Mouse (Mus musculus) hindbrain, embryonic 16.5 days (tissue): ENCODE measurements around the gene Tjp3. TPM values are rescaled to one million over a fixed set of nuclear protein-coding genes. Genes with fewer than 3 reads are reported as not detected.
A peak's percentile ranks its signal among the peaks of the same experiment; 100 is the strongest.

Source experiments
- ATAC-seq: fragments of 200-750 bp; cut with Nextera tagmentation; 2 replicates; pipeline ENCODE4 v1.8.0; 2017; ENCODE audit warnings: moderate TSS enrichment, moderate library complexity
- H3K27ac ChIP-seq: fragments of 300-500 bp; sonication (generic); 2 replicates; pipeline ENCODE4 v1.5.1; 2014; ENCODE audit warnings: low read depth, mild to moderate bottlenecking, control low read depth, low read length, moderate library complexity
- H3K27me3 ChIP-seq: fragments of 300-500 bp; sonication (generic); replicated peaks from 2 replicates; pipeline ENCODE4 v1.6.1; 2014; ENCODE audit warnings: low read length; ENCODE audit not compliant: control insufficient read depth, insufficient read depth
- H3K36me3 ChIP-seq: fragments of 300-500 bp; sonication (generic); 2 replicates; pipeline ENCODE4 v1.6.1; 2014; ENCODE audit warnings: mild to moderate bottlenecking, low read length, moderate library complexity, mixed read lengths; ENCODE audit not compliant: control insufficient read depth, insufficient read depth
- H3K4me1 ChIP-seq: fragments of 300-500 bp; sonication (generic); 2 replicates; pipeline ENCODE4 v1.6.1; 2014; ENCODE audit warnings: low read depth, low read length; ENCODE audit not compliant: control insufficient read depth, insufficient read depth
- H3K4me2 ChIP-seq: fragments of 300-500 bp; sonication (generic); 2 replicates; pipeline ENCODE4 v1.6.1; 2014; ENCODE audit warnings: mild to moderate bottlenecking, low read length, control low read depth, moderate library complexity
- H3K4me3 ChIP-seq: fragments of 300-500 bp; sonication (generic); 2 replicates; pipeline ENCODE4 v1.5.1; 2014; ENCODE audit warnings: mild to moderate bottlenecking, low read length, control low read depth, moderate library complexity
- H3K9ac ChIP-seq: fragments of 300-500 bp; sonication (generic); 2 replicates; pipeline ENCODE4 v1.6.1; 2014; ENCODE audit warnings: low read depth, mild to moderate bottlenecking, control low read depth, low read length, moderate library complexity
- H3K9me3 ChIP-seq: fragments of 300-500 bp; sonication (generic); 2 replicates; pipeline ENCODE4 v1.6.1; 2014; ENCODE audit warnings: mild to moderate bottlenecking, low read length, moderate library complexity; ENCODE audit not compliant: control insufficient read depth
- WGBS: fragments of 180-500 bp; shearing (Covaris S2); extraction: QIAGEN DNeasy Blood & Tissue Kit; methylation state at CpG from one replicate; pipeline ENCODE4 v1.1.7; 2014; 5-methylcytosine and 5-hydroxymethylcytosine counted together
- polyA plus RNA-seq: library from polyadenylated mRNA; unstranded; fragments of >200 nt; fragmentation: Nextera tagmentation; extraction: Ambion mirVana; gene quantifications from 2 replicates; pipeline ENCODE4 v1.2.1, GENCODE M21; 2015

Gene Tjp3
- polyA plus RNA-seq, 1 experiment from 2014 or later: 6.4 TPM

DNA sequence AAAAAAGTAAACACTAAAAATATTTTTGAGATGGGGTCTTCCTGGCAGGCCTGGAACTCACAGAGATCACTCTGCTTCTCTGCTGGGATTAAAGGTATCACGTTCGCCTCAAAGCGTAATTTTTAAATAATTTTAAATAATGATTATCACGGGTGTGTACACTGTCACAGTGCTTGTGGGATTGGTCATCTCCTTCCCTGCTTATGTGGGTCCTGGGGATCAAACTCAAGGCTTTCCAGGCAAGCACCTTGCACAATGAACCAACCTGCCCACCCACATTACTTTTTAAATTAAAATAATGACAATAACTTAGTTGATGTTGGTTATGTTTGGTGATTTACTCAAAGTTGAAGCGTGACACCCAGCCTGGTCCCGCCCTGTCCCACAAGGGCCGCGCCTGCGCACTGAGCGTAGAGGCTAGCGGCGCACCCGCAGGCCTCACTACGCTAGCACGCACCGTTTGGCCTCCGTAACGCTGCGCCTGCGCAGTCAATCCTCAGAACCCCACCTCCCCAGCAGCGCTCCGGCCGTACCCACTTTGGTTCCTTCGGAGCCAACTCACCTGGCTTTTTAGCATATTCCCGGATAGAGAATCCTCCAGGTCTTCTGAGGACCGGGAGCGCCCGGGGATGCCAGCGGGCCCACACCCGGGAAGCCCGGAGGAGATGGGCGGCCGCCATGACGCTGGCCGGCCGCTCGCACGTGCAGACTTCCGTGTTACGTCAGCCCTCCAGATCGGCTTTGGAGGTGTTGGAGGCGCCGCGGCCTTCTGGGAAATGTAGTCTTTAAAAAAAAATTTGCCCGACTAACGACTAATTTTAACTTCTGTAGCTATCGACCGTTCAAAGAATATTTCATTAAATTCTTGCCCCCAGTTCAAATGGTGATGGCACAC is 24.9 kb downstream of the Tjp3 start, which contains the start of the genes Mrpl54 and Apba3:
Gene Mrpl54, minus strand, starts transcription at position 724 of the 895 bp plus-strand sequence.
Gene Apba3, plus strand, starts transcription at position 750 of the 895 bp plus-strand sequence.
- peak within 1 kb of the TSS; percentile 94 for H3K27ac ChIP-seq
- peaks cover 21% of the 10 kb centered on the region for H3K4me1 ChIP-seq
- H3K4me3 ChIP-seq: peak within 1 kb of the TSS; percentile 79
- H3K36me3 ChIP-seq: peaks cover 14% of the 10 kb centered on the region
- WGBS: under 1% methylated on average over 48 of the region's 48 CpGs
- H3K4me2 ChIP-seq: peak within 1 kb of the TSS; percentile 78
- H3K9me3 ChIP-seq: no peaks in the 10 kb centered on the region
- peak within 1 kb of the TSS; percentile 89 for H3K9ac ChIP-seq
- H3K27me3 ChIP-seq: no peaks in the 10 kb centered on the region
- ATAC-seq: peak; percentile 95

DNA sequence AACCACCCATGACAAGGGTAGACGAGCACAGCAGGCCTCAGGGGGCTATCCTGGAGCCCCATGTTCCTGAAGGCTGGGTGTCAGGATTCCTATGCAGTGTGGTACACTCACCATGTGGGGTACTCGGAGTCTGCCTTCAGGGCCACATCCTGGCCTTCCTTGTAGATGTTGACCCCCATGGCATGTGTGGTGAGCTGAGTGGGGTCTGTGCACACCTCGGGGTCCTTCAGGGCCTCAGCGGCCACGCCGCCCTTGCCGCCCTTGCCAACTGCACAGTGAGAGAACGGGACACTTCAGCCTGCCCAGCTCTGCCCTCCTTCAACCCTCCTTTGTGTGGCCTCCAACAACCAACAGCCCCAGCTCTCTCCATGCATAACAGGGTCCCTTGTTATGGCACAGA is 25.8 kb downstream of the Tjp3 start:
- H3K4me1 ChIP-seq: peaks cover 21% of the 10 kb centered on the region
- no peak overlapping the region for H3K27ac ChIP-seq
- H3K4me3 ChIP-seq: peak overlapping the region; percentile 79; the same call in 1 of the 2 replicates
- peak overlapping the region; percentile 74 for H3K4me2 ChIP-seq
- whole genome bisulfite sequencing: 99% methylated on average over 5 of the region's 8 CpGs
- peak overlapping the region; percentile 48 for H3K9ac ChIP-seq
- H3K36me3 ChIP-seq: peaks cover 11% of the 10 kb centered on the region; the same call in 1 of the 2 replicates
- no peaks in the 10 kb centered on the region for H3K9me3 ChIP-seq
- H3K27me3 ChIP-seq: no peaks in the 10 kb centered on the region
- no peak; the same call in 1 of the 2 replicates for ATAC-seq

DNA sequence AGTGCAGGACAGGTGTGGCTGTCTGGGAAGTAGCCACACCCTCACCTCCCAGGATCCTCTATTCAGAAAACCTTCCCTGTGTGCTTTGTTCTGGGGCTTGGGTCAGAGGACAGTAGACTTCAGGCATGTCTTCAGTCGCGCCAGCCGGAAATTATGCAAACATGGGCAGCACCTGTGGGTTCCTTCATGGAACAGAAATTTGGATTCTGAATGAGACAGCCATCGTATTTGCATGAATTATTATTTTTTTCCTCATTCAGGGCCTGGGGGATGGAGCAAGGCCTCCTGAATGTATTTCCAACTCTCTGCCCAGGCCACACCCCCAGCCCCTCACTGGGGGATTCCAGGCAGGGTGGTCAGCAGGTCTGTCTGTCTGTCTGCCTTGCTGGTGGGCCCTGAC is 30.4 kb downstream of the Tjp3 start:
- Histone ChIP-seq H3K36me3 (peaks cover 11% of the 10 kb centered on the region; the same call in 1 of the 2 replicates), H3K27ac (no peak overlapping the region), H3K4me1 (peaks cover 28% of the 10 kb centered on the region), H3K27me3 (peaks cover 10% of the 10 kb centered on the region), H3K9ac (no peak overlapping the region), H3K4me2 (no peak overlapping the region), H3K4me3 (no peak overlapping the region), H3K9me3 (no peaks in the 10 kb centered on the region)
- no peak for ATAC-seq
- 86% methylated on average over 4 of the region's 4 CpGs for WGBS

DNA sequence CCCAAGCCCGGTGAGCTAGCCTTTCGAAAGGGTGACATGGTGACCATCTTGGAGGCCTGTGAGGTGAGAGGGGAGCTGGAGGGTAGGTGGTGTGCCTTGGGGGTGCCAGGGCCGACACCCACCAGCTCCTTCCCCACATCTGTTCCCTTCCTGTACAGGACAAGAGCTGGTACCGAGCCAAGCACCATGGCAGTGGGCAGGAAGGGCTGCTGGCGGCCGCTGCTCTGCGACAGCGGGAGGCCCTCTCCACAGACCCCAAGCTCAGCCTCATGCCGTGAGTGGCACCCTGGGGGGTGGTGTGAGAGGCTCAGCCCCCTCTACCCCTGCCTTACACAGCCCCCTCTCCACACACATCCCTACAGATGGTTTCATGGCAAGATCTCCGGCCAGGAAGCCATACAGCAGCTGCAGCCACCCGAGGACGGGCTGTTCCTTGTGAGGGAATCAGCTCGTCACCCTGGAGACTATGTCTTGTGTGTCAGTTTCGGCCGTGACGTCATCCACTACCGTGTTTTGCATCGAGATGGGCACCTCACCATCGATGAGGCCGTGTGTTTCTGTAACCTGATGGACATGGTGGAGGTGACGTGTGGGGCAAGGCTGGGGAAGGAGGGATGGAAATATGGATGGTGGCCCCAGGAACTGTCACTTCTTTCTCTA is 32.0 kb downstream of the Tjp3 start:
- no peak overlapping the region for H3K4me2 ChIP-seq
- H3K36me3 ChIP-seq: peaks cover 7% of the 10 kb centered on the region; the same call in 1 of the 2 replicates
- no peaks in the 10 kb centered on the region for H3K9me3 ChIP-seq
- peaks cover 20% of the 10 kb centered on the region for H3K4me1 ChIP-seq
- peaks cover 10% of the 10 kb centered on the region for H3K27me3 ChIP-seq
- WGBS: 32% methylated on average over 21 of the region's 21 CpGs
- no peak for ATAC-seq
- no peak overlapping the region for H3K27ac ChIP-seq
- no peak overlapping the region for H3K4me3 ChIP-seq
- peak overlapping the region; percentile 44 for H3K9ac ChIP-seq

DNA sequence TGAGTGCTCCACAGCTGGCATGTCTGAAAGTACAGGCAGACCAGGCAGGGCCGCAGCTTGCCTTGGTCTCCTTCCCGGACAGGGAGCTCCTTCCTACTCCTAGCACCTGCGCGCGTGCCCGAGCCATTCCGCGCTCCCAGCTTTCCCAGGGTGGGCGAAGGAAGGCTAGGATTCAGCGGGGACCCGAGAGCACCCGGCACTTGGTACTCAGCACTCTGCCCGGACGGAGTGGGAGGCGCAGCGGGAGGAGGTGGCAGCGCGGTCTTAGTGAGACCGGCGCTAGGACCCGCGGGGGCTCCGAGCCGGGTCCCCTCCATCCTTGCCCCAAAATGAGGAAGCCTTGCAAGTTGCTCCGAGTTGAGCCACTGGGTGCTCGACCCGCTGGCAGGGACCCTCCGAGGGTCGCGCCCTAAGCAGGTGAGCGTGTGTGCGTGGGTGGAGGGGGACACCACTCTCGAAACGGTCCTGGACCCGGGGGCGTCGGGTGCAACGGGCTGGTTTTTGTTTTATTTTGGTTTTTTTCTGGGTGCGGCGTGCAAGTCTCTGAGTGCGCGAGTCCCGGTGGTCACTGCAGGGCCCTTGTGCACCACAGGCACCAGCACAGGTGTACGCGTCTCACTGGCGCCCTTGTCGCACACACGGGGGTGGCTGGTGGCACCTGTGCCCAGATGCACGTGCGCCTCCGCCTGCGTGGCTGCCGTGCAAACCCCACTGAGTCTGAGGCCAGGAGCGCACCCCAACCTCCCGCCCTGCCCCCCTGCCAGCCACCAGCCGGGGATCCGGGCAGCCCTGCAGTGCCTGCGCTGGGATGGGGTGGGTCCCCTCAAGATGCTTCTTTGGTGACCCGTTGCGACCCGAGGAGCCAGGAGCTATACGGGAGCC is 34.0 kb downstream of the Tjp3 start:
- no peak overlapping the region for H3K27ac ChIP-seq
- peak overlapping the region; percentile 91 for H3K4me2 ChIP-seq
- H3K27me3 ChIP-seq: peaks cover 10% of the 10 kb centered on the region
- H3K9ac ChIP-seq: peak overlapping the region; percentile 78
- H3K9me3 ChIP-seq: no peaks in the 10 kb centered on the region
- peaks cover 27% of the 10 kb centered on the region for H3K4me1 ChIP-seq
- peaks cover 4% of the 10 kb centered on the region; the same call in 1 of the 2 replicates for H3K36me3 ChIP-seq
- WGBS: 1% methylated on average over 62 of the region's 62 CpGs
- H3K4me3 ChIP-seq: peak overlapping the region; percentile 61
- ATAC-seq: no peak

DNA sequence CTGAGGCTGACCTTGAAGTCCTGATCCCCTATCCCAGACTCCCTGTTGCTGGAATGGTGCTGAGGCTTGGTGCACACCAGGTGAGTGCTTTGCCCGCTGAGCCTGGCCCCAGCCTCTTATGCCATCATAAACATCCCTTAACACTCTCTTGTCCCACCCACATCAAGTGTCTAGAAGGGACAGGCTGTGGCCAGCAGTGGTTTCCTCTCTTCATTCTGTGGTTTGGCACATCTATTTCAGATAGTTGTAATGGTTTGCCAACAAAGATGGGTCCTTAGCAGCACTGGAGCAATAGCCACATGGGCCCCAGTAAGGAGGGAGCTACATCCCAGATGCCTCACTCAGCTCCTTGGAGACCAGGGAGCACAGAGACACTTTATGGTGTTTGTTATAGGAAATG is 36.5 kb downstream of the Tjp3 start:
- H3K36me3 ChIP-seq: peaks cover 2% of the 10 kb centered on the region; the same call in 1 of the 2 replicates
- 63% methylated on average over 1 of the region's 1 CpGs for WGBS
- ATAC-seq: no peak
- no peak overlapping the region for H3K4me3 ChIP-seq
- H3K27ac ChIP-seq: no peak overlapping the region
- peaks cover 15% of the 10 kb centered on the region for H3K27me3 ChIP-seq
- peaks cover 29% of the 10 kb centered on the region for H3K4me1 ChIP-seq
- no peaks in the 10 kb centered on the region for H3K9me3 ChIP-seq
- H3K9ac ChIP-seq: no peak overlapping the region
- no peak overlapping the region for H3K4me2 ChIP-seq

DNA sequence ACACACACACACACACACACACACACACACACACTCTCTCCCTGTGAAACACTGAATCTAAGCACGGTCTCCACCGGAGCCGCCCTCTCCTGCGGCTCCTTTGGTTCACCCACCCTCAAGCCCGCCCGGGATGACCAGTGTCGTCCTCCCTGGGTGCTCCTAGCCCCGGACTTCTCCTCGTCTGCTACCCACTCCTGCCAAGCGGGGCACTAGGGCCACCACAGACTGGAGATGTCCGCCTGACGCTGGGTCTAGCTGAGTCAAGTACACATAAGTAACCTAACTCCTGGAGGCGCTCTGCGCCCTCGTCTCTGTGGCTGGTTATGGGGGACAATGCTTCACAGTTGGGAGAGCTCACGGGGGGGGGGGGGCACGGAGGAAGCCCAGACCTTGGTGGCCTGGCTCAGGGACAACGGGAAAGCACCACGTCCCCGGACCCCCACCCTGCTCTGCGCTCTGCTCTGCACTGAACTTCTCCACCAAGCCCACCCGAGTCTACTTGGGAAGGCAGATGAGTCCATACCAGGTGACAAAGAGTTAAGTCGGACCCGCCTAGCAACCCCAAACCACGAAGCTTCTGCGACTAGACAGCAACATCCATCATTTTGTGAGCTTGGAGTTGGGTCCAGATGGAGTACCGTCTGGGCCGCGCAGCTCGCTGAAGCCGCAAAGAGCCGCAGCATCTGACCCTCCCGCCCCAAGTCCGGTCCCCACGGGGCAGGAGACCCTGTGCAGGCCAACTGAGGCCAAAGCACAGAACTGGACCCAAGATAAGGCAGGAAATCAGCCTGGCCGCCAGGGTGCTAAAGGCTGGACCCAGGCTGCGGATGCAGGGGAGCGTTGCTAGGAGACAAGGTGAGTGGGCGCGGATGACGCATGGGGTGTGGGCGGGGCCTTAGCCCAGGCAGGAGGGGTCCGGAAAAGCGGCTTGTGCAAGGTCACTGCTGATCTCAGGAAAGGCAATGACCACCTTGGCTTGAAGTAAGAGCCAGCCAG is 38.7 kb downstream of the Tjp3 start, which contains the start of gene Matk:
Gene Matk, plus strand, starts transcription at position 512 of the 996 bp plus-strand sequence.
- ATAC-seq: peak; percentile 86
- Histone ChIP-seq H3K27ac (peak within 1 kb of the TSS; percentile 73), H3K9ac (peak within 1 kb of the TSS; percentile 41), H3K4me1 (peaks cover 15% of the 10 kb centered on the region), H3K4me3 (peak within 1 kb of the TSS; percentile 38), H3K4me2 (peak within 1 kb of the TSS; percentile 70), H3K36me3 (peaks cover 4% of the 10 kb centered on the region; the same call in 1 of the 2 replicates), H3K9me3 (no peaks in the 10 kb centered on the region), H3K27me3 (peaks cover 10% of the 10 kb centered on the region)
- 9% methylated on average over 42 of the region's 44 CpGs for WGBS

DNA sequence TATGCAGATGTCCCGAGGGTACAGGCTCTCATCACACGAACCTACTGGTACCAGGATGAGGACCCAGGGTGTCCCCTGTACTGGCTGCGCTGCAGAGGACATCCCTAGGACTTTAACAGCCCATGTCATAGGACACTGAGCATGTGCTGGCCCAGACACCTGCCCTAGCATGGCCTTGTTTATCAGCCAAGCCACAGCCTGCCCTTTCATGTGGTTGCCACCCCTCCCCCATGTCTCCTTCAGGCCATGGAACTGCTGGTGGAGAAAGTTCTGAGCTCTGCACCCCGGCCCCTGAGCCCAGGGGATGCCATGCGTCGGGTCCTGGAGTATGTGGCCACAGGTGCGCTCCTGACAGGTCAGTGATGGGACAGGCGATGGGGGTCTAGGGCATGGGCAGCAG is 41.9 kb downstream of the Tjp3 start:
- H3K4me2 ChIP-seq: no peak overlapping the region
- H3K4me1 ChIP-seq: peaks cover 9% of the 10 kb centered on the region
- H3K36me3 ChIP-seq: peaks cover 4% of the 10 kb centered on the region; the same call in 1 of the 2 replicates
- H3K9me3 ChIP-seq: no peaks in the 10 kb centered on the region
- WGBS: 82% methylated on average over 8 of the region's 8 CpGs
- H3K9ac ChIP-seq: no peak overlapping the region
- H3K27ac ChIP-seq: no peak overlapping the region
- peaks cover 5% of the 10 kb centered on the region for H3K27me3 ChIP-seq
- H3K4me3 ChIP-seq: no peak overlapping the region
- ATAC-seq: no peak
